Mouse (Mus musculus): ENCODE measurements at regions not wholly inside any gene's neighbourhood (a gene's known extent, or its start where the extent isn't known, plus 50 kb on each side); places are given as distances from the start of the nearest gene placed in this dataset.
A peak's percentile ranks its signal among the peaks of the same experiment; 100 is the strongest.
"Not testable (repeated sequence)": the region's sequence is repeated elsewhere in the genome, so short reads cannot be mapped to it uniquely, and the experiment has no call there.

DNA sequence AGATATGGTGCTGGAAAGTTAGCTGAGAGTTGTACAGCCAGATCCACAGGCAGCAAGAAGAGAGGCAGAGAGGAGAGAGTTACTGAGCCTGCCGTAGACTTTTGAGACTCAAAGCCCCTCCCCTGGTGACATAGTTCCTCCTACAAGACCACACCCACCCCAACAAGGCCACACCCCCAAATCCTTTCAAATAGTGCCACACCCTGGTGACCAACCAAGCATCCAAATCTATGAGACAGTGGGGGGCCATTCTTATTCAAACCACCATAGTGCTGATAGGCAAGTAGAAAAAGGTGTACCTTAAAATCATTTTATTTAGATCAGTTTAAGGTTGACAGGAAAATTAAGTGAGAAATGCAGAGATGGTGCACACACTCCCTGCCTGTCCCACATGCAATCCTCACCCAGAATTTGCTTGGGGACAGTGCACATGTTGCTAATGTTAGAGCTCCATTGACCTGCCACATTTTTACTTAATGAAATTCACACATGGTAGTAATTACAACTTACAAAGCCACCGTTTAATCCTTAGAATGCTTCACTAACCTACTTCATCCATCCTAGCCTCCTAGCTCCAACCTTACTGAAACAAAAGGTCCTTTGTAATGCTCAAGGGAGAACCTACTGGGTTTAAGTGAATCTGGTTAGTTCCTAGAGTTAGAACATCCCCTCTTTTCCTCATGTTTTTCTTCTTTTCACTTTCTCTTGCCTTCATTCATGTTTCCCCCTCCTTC is 86.5 kb downstream of the Phlda1 start:
- no peak for DNase-seq (ENCODE audit: low spot score in 2 of 2)

DNA sequence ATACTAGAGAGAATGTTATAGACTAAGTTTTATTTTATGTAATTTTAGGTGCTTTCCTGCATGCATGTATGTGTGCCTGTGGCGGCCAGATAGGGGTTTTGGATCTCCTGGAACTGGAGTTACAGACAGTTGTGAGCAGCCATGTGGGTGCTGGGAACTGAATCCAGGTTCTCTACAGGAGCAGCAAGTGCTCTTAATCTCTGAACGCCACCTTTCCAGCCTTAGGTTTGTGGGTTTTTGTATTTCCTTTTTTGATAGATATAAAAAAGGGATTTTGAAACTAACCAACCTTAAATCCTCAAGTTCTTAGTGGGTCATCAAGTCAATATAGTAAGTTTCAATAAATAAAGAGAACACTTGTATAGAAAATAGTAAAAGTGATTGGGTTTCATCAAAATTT is 87.2 kb downstream of the Phlda1 start:
- DNase-seq (ENCODE audit: low spot score in 2 of 2) = no peak

DNA sequence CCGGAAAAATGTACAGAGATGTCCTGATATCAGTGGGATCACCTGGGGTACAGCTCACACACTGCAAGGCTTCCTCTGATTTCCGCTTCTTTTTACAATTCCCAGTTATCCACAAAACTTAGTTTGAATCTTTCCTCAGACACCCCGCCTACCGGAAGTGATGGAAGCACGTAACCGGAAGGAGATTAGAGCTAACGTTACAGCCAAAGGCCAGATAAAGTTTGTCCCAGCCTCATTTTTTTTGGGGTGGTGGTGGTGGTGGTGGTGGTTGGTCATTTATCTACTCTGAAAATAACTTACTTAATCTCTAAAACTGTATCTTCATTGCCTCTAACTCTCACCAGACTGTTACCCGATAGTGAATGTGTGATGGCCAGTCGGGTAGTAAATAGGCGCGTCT is 88.1 kb downstream of the Phlda1 start:
- no peak for DNase-seq (ENCODE audit: low spot score in 2 of 2)

DNA sequence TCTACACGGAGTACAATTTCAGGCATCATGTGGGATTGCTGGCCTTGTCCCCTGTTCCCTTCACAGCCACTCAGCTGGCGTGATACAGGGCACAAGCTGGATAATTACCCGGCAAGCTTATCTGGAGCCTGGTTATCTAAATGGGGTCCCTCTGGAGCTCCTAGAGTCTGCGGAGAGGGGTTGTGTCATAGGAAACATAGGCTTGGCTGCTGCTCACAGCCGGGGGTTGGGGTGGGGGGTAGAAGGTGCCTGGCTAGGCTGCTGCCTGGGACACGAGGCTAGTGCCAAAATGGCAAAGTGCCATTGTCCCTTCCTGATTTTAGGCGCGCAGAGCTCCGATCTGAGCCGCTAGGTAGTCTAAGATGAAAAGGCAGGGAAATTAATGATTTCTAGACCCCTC is 88.6 kb downstream of the Phlda1 start:
- no peak for DNase-seq (ENCODE audit: low spot score in 2 of 2)

DNA sequence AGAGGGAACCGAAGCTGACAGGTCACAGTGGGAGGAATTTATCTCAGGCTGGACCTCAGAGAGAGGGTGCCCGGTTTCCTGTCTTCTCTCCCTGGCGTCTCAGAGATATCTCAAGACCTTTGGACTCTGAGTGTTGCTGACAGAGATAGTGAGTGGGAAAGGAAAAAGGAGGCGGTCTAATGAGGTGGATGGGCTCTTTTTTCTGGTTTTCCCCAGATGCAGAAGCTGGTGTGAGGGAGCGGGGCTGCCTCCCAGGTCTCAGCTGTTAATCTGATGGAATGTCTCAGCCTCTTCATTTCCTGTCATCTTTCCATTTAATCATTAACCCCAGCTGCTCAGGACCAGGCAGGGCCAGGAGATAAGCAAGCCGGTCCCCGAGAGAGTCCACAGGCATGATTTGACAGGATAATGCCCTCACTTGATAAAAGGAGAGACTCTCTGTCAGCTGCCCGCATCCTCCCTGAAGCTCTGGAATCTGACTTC is 89.5 kb downstream of the Phlda1 start:
- no peak for DNase-seq (ENCODE audit: low spot score in 2 of 2)

DNA sequence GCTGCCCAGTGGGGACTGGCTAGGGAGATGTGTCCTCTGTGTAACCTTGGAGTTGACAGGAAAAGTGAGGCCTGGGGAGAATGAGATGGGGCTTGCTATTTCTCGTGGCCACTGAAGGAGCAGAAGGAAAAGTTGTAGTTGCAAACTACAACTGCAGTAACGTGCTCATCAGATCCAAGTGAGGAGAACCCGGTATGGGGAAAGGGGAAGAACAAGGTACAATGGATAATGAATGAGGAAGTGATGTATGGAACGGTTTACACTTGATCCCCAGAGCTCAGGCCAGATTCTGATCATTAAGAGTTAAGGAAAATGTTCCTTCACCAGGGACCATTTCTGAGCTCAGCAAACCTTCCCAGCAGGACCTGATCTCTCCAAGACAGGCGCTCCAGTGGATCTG is 92.6 kb downstream of the Phlda1 start:
- DNase-seq (ENCODE audit: low spot score in 2 of 2) = no peak

DNA sequence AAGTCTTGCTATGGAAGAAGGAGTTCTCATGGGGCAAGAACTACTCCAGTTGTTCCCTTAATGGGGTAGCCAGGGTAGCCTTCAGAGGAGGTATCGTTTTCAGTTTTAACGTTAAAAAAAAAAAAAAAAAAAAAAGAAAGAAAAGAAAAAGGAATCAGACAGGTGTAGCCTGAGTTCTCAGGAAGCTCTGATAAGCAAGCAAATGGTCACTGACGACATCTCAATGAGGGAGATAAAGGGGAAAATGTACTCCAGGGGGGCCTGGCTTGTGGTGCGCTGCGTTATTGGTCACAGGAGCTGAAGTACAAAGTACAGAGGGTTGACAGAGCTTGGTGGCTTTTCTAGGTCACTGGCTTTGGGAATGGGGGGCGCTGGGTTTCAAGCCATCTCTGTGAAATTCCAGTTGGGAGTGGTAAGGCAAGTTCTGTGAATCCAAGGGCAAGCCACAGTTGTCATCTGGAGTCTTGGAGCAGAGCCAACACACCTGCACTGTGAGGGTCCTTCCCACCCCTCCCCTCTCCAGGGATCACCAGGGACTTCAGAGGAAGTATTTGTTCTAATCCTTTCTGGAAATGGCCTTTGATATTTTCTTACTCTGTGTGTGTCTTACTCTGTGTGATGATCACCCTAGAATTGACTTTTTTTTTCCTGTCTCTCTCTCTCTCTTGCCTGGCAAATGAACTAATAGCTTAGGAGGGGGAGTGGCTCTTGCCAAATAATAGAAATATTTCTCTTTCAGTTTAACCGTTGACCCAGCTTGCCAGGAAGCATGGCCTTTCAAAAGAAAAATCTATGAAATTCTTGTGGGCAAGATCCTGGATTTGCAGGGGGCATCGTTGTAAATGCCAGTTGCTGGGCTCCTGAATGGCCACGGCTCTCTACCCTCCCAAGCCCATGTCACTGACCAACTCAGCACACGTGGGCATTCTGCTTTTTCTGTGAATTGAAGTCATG is 93.5 kb downstream of the Phlda1 start:
- DNase-seq (ENCODE audit: low spot score in 2 of 2) = no peak

DNA sequence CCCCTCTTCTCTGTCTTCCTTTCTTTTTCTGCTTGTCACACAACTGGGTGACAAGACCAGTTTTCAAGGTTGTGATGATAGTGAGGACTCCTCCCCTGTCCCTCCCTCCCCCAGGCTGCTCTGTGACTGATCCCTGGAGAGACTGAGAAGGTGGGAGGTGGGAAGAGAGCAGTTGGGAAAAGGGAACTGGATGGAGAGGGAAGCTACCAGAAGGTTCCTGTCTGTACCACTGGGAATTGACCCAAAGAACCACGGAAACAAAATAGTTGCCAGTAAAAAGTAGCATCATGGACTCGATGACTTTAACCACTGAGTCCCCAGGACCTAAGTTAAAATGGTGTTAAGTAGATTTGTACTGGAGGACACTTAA is 94.2 kb downstream of the Phlda1 start:
- no peak for DNase-seq (ENCODE audit: low spot score in 2 of 2)

DNA sequence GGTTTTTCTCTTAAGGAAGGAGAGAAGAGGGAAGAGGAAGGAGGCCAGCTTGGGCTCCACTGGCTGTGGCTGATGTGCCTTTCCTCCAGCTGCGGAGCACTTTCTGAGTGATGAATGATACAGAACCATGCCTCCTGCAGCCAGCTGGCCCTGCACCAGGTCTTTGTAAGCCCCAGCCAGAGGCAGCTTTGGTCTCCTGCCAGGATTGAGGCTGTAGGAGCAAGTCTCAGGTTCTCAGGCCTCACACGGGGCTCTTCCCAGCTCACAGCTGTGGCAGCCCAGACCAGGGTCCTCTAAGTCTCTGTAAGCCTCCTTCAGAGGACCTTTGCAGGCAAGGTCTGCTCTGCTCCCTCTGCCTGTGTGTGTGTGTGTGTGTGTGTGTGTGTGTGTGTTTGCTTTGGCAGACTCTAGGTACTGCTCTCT is 94.6 kb downstream of the Phlda1 start:
- DNase-seq (ENCODE audit: low spot score in 2 of 2) = no peak

DNA sequence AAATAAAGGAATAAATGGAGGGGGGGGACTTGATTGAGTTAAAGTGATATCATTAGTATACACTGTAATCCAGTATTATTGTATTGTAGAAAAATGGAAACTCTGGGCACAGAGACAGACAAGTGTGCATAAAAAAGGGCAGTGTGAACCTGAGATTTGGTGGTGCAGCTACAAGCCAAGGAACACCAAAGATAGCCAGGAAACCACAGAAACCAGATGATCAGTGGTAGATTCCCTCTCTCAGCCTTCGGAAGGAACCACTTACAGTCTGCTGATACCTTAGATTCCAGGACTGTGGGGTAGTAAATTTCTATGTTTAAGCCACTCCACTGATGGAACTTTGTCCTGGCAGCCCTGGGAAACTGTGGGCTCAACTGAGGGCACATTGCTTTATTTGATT is 97.1 kb downstream of the Phlda1 start:
- no peak for DNase-seq (ENCODE audit: low spot score in 2 of 2)

DNA sequence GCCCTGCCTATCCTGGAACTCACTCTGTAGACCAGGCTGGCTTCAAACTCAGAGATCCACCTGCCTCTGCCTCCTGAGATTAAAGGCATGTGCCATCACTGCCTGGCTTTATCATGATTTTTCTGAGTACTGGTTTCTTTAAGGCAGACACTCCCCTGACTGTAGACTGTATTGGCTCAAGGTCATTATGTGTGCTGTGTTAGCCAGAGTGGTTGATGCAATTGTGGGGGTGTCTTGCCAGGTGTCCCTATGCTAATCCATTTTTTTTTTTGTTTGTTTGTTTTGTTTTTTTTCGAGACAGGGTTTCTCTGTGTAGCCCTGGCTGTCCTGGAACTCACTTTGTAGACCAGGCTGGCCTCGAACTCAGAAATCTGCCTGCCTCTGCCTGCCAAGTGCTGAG is 101.3 kb downstream of the Phlda1 start:
- not testable (repeated sequence) for DNase-seq (ENCODE audit: low spot score in 2 of 2)

DNA sequence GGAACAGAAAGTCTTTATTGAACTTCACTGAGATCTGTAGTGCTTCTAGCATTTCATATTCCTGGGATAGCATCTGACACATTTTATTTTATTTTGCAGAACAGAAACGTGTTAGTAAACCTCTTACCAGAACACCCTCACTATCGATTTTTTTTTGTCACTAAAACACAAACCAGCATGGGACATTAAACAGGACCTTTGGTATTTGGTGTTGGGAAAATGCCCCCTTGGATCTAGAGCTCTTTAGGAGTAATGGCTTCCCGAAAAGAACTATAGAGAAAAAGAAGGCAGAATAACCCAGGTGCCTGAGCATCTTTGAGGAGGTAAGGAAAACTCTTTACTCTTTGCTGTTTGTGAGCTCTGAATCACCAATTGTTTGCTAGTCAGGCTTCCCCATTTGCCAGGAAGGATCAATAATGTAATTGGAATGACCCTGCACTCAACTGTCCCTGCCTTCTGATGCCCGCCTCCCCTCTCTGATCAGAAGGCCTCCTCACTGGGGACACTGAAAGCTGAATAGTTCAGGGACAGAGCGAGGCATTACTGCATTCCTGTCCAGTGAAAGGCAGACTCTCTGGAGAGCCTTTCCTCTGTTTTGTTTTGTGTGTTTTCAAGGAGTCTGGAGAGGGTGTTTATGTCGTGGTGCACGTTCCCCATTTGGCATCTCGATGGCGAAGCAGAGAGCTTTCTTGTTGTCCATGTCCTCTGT is 102.5 kb downstream of the Phlda1 start:
- no peak for DNase-seq (ENCODE audit: low spot score in 2 of 2)

DNA sequence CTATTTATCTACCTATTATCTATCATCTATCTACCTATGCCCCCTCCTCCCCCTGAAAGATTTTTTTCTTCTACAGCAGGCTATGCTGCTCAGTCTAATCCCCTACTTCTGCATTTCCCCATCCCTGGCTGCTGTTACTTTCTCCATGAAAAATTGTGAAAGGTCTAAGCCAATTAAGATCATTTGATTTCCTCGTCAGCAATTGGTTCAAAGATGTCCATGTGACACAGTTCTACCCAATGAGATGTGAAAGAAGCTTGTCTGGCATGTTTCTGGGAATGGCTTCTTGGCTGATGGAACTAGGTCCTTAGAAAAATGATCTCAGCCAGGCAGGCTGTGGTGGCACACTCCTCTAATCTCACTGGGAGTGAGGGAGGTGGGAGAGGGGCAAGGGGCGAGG is 103.8 kb downstream of the Phlda1 start:
- DNase-seq (ENCODE audit: low spot score in 2 of 2) = no peak

DNA sequence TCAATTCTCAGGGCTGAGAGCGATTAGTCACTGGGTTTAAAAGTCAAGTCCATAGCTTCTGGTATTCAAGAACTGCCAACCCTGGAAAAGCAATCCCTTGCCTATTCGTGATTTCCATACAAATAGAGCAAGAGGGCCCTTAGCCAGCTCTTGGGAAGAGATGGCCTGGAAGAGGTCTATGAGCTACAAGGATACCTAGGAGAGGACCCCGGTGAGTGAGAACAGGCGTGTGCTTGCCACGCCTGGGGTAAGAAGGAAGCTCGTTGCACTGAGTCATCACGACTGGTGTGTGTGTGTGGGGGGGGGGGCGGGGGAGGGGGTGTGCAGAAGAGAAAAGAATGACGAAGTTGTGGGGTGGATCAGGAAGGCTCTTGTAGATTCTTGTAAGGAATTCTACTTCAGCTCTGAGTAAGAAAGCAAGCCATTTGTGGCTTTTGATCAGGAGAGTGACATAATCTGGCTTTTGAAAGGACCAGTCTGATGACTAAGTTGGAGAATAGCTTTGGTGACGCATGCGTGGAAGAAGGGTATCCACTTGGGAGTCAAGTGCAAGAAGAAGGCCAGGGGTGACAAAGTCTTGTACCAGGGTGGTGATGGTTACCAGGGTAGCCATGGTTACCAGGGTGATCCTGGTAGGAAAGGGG is 113.7 kb downstream of the Phlda1 start:
- no peak for DNase-seq (ENCODE audit: low spot score in 2 of 2)

DNA sequence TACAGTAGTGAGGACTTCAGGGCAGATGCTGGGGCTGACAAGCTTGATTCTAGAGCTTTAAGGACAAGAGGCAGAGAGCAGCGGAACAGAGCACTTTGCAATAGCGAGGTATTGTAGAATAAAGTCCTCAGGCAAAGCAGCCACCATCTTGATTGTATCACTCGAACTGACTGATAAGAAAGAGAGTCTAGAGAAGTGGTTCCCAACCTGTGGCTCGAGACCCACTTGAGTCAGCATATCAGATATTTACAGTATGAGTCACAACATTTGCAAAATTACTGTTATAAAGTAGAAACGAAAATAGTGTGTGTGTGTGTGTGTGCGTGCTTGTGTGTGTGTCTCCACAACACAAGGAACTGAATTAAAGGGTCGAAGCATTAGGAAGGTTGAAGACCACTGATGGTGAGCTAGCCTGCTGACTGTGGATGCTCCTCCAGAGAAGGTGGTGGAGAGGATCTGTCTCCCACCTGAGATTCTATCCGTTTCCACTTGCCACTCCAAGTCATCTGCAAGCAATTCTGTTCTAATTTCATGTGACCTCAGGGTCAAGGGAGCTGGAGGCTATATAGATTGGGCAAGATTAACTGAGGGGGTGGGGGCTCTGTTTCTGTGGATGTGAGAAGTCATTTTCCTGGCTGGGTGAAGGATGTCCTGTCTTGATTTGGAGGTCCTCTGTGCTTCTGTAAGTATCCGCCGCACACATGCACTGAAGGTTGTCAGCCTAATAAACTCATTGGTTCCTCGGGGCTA is 115.0 kb downstream of the Phlda1 start:
- DNase-seq (ENCODE audit: low spot score in 2 of 2) = no peak

DNA sequence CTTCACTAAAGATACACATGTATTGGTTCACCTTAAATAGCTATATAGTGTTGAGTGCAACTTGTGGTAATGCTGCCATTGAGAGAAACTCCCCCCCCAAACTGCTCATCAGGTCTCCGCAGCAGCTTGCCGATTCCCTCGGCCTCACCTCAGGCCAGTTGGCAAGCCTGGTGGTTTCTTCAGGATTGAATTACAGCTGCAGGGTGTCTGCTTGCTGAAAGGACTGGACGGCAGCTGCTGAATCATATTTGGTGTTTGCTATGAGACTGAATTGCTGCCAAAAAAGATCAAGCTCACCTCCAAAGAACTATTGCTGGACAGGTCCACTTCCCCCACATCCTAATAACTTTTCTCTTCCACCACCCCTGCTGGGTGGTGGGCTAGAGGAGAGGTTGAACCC is 116.7 kb downstream of the Phlda1 start:
- no peak for DNase-seq (ENCODE audit: low spot score in 2 of 2)

DNA sequence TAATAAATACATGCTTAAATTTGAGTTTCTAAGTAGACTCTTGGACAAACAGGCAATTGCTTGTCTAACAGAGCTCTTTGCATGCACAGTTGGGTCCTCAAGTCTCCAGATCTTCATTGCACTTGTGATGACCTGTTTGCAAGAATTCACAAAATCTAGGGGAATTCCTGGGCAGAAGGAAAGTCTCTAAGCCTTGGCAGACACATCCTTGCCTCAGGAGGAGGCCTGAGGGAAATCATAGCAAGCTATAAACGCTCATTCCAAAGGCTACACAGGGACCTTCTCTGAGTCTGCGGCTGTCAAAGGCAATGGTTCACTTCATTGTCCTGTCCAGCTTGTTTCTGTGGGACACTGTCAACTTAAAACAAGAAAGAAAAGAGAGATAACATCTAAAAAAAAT is 117.9 kb downstream of the Phlda1 start:
- no peak for DNase-seq (ENCODE audit: low spot score in 2 of 2)

DNA sequence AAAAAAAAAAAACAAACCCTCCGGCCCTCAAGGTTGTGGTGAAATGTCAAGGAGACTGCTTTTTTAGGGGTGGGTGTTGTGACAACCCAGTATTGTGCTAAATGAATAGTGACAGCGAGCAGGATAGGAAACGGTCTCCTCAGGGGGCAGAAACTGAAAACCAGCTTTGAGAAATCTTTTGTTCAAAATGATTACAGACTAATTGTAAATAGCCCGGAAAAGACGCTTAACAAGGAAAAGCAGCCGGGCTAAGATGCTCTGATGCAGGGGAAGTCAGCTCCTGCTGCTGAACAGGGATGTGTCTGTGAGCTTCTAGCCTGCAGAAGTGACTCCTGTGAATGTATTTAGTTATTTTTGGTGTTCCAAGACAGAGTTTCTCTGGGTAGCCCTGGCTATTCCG is 118.5 kb downstream of the Phlda1 start:
- DNase-seq (ENCODE audit: low spot score in 2 of 2) = no peak

DNA sequence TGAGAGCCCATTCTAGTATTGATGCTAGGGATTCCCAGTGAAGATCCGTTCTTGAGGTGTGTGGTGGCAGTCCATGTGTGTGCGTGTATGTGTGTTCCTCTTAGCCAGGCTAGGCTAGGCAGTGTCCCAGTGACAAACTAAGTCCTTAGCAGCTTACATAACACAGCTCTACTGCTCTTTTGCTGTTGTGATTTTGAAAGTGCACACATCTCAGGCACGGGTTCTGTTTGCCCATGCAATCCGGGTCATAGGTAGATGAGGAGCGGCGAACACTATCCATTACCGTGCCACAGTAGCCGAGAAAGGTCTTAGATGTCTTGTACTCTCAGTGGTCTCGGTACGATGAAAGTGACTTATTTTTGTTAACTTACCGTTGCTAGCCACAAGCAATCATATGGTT is 119.5 kb downstream of the Phlda1 start:
- no peak for DNase-seq (ENCODE audit: low spot score in 2 of 2)

DNA sequence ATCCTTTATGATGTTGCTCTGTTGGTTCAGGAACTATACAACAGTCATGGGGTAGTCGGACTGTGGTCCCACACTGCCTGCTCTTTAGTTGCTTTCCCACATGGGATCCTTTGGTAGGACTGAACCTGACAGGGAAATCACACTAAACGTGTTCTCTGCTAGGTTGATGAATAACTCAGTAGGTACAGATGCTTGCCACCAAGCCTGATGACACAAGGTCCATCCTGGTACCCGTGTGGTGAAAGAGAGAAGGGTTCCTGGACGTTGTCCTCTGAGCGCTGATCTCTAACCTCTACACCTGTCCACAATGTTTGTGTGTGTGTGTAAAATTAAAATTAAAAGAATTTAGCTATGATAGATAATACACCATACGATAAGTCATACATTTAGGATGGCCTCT is 119.9 kb downstream of the Phlda1 start:
- no peak for DNase-seq (ENCODE audit: low spot score in 2 of 2)

DNA sequence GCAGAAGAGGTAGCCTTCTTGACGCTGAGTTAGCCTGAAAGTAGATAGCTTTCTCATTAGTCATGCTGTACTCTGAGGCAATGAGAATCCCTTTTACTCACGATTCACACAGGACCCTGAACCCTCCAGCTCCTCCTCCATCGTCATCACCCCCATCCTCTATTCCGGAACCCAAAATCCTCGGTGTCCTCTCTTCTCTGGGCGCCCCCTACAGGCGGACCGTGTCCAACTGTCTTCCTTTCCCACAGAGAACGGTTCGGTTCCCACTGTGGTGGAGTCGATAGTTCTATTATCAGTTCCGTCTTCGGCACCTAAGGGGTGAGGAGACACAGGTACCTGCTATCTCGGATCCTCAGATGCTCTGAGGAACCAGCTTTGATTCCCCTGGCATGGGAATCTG is 130.2 kb downstream of the Phlda1 start:
- peak; percentile 21 to 73 for DNase-seq (ENCODE audit: low spot score in 2 of 2)

Measured in spleen, postnatal 4 days (tissue).